Mouse (Mus musculus) large intestine, adult 2 months (tissue): Measurements from ENCODE around the gene Abhd15. TPM values are rescaled to one million over a fixed set of nuclear protein-coding genes. Genes with fewer than 3 reads are reported as not detected.
"Not testable (repeated sequence)": the region's sequence is repeated elsewhere in the genome, so short reads cannot be mapped to it uniquely, and the experiment has no call there.

Source experiments
- DNase-seq: peaks from one replicate; pipeline ENCODE4 v3.0.0-alpha.2; 2012; ENCODE audit warnings: low read depth, low spot score
- WGBS: fragments of 180-500 bp; shearing (Covaris S2); methylation state at CpG from one replicate; pipeline ENCODE4 v1.1.7; 2018; 5-methylcytosine and 5-hydroxymethylcytosine counted together
- polyA plus RNA-seq: library from polyadenylated mRNA; depleted of rRNA; stranded (reverse); fragments of >200 nt; gene quantifications from 2 replicates; pipeline ENCODE4 v1.2.3, GENCODE M21; 2012

Gene Abhd15
- polyA plus RNA-seq, 1 experiment, result 1.0 TPM

DNA sequence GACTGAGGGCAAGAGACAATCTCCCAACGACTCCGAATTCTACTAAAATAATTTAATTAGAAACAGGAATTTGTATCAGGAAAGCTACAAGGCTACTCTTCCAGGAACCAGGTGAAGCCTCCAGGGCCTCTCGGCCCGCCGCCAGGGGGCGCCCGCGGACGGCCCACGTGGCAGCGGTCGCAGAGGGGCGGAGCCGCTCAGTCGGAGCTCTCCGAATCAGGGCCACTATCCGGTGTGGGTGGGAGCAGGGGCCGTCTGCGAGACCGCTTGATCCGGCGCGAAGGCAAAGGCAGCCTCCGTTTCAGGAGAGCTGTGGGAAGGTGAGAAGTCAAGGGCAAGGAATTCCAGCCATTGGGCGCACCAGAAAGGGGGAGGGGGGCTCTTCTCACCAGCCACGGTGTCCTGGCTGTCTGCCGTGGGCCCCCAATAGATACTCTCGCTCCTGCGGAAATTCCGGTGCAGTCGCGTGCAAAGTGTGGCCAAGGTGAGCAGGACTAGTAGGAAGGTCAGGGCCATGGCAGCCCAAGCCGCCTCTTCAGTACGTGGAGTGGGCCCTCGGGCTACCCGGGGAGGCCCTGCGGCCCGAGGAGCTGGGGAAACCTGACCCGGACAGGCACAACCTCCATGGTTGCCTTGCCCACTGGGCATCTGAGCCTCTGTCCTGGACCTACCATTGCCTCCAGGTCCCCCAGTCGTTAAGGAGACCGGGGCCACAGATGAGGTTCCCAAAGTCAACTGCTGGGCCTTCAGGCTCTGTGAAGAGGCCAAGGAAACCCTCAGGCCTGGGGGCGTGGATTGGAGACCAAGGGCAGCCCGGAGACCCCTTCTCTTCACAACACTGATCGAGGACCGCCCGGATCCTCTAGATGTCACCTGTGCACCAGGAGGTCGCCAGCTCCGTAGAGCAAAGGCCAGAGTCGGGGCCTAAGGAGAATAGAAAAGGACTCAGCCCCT is 6.6 kb upstream of the Abhd15 start:
- DNase-seq, result no peak
- WGBS, result 28% methylated on average over 49 of the region's 49 CpGs

GRCm38 (mm10) chr11:77511336-77511735 is 3.6 kb upstream of the Abhd15 start:
- no peak for DNase-seq
- WGBS, result 68% methylated on average over 5 of the region's 5 CpGs

- DNase-seq, result no peak
- under 1% methylated on average over 74 of the region's 84 CpGs for WGBS
Observed at GRCm38 (mm10) chr11:77512891-77513810, 1.8 kb upstream of the Abhd15 start.

- 12% methylated on average over 10 of the region's 10 CpGs for WGBS
- no peak for DNase-seq
Observed at GRCm38 (mm10) chr11:77513811-77514170, 1.1 kb upstream of the Abhd15 start.

DNA sequence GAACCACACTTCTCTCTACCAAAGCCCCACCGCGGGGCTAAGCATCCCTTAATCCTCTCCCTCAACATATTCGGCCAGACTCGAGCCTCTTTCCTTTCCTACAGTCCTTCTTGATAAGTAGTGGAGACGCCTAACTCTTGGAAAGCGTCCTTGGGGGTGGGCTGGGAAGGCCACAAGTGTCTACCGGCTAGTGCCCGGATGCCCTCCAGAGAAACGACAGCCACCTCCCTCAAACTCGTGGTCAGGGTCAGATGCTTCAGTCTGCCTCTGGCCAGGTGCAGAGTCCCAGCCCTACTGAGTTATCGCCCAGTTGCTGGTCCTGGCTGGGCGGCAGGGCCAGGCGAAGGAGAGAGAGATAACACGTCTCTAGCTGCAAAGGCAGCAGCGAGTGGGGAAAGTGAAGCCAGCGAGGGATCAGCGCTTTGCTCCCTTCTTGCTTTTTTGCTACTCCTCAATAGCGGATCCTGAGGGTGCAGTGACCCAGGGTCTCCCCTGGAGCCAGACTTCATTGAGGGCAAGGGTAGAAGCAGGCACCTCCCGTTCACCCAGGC is 565 bp upstream of the Abhd15 start:
- DNase-seq, result no peak

DNA sequence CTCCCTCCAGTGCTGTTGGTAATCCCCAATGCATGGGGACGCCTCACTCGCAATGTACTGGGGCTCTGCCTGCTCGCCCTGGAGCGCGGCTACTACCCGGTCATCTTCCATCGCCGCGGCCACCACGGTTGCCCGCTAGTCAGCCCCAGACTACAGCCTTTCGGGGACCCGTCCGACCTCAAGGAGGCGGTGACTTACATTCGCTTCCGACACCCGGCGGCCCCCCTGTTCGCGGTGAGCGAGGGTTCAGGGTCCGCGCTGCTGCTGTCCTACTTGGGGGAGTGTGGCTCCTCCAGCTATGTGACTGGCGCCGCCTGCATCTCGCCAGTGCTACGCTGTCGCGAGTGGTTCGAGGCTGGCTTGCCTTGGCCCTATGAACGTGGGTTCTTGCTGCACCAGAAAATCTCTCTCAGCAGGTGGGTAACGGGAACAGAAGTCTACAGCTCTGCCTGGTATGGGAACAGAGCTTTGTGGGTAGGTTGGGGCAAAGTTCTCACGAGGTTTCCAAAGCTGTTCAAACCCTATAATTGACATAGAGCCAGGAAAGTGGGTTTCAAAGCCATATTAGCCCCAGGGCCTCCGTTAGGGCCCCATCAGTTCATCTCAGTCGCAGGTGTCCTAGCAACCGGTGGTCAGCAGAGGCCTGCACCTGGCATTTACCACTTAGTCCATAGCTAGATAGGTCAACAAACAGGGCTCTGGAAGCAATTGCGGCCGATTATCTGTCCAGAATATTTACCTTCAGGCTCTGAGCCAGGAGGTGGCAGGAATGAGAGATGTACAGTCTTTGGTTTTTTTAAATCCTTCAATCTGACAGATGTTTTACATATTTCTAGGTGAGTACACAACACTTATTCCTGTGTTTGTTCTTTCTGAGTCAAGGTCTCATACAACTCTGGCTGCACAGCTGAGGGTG is 974 bp downstream of the Abhd15 start, which contains the start of gene Trp53i13:
Gene Trp53i13 (minus strand): TSS at position 344 of the 916 bp plus-strand sequence.
- DNase-seq, result no peak
- 9% methylated on average over 39 of the region's 39 CpGs for WGBS

More for the DNA sequence above, 565 bp upstream of the Abhd15 start:
- WGBS, result 21% methylated on average over 19 of the region's 19 CpGs

- no peak for DNase-seq
- 91% methylated on average over 5 of the region's 5 CpGs for WGBS
Observed at GRCm38 (mm10) chr11:77516553-77517425, 1.9 kb downstream of the Abhd15 start.

GRCm38 (mm10) chr11:77518051-77518798 is 3.3 kb downstream of the Abhd15 start:
- WGBS, result 76% methylated on average over 27 of the region's 27 CpGs
- no peak for DNase-seq

- 70% methylated on average over 5 of the region's 5 CpGs for WGBS
- DNase-seq, result no peak
Observed at GRCm38 (mm10) chr11:77519043-77519442, 4.1 kb downstream of the Abhd15 start, which contains the start of gene Gm10392. TSS of gene Gm10392 (minus strand) at chr11:77519198.

- no peak for DNase-seq
- 57% methylated on average over 5 of the region's 5 CpGs for WGBS
Observed at GRCm38 (mm10) chr11:77520601-77521529, 5.9 kb downstream of the Abhd15 start.

- WGBS, result 69% methylated on average over 3 of the region's 3 CpGs
- no peak for DNase-seq
Observed at GRCm38 (mm10) chr11:77525804-77526486, 11.0 kb downstream of the Abhd15 start.

- 91% methylated on average over 3 of the region's 3 CpGs for WGBS
- not testable (repeated sequence) for DNase-seq
Observed at GRCm38 (mm10) chr11:77528420-77528819, 13.5 kb downstream of the Abhd15 start.

- WGBS, result 87% methylated on average over 3 of the region's 3 CpGs
- DNase-seq, result no peak
Observed at GRCm38 (mm10) chr11:77529644-77530043, 14.7 kb downstream of the Abhd15 start.

DNA sequence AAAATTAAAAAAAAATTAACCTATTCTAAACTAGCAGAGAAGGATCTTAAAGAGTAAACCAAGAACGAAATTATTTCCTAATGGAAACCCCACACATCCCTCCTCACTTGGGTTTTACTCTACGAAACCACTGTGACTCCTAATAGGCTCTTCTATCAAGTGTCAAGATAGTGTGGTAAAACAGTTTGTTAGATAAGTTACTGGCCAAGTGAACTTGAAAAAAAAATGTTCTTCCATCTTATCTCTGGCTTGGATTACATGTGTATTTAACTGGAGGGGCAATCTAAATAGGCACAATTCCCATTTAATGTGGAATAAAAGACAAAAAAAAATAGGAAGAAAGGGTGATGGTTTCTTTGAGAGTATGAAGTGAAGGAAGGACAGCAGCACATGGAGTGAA is 15.9 kb downstream of the Abhd15 start:
- 94% methylated on average over 2 of the region's 2 CpGs for WGBS
- DNase-seq, result no peak

DNA sequence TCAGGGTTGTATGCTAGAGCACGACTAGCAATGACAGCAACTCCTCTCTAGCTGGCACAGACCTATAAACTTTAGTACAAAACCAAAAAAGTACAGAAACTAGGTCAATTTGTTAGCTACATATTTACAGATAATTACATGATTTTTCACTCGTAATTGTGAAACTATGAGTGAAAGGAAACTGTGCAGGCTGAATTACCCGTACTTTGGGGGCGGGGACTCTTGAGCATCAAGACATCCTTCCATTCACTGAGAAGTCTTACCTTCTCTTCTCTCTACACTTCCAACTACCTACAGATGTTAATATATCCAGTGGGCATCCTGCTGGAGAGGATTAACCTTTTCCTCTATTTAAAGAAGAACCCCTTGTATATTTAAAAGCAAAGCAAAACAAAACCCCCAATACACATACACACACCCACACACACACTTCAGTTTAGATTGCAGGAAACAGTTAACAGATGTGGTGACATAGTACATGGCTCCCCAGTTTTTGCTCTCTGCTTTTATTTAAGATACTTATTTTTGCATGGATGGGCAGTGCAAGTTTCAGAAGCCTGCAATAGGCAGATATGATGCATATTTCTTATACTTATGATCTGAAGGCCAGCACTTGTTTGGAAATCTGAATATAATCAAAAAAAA is 17.4 kb downstream of the Abhd15 start:
- 78% methylated on average over 4 of the region's 4 CpGs for WGBS
- DNase-seq, result no peak
